Mouse (Mus musculus) C2C12 (cell line): Measurements from ENCODE around the gene Anks6. TPM values are rescaled to one million over a fixed set of nuclear protein-coding genes. Genes with fewer than 3 reads are reported as not detected.

Experiments used
- H3K27me3 ChIP-seq: one replicate; pipeline ENCODE4 v1.6.1; 2011; ENCODE audit not compliant: control insufficient read depth, insufficient read depth, insufficient read length
- H3K36me3 ChIP-seq: one replicate; pipeline ENCODE4 v1.6.1; 2011; ENCODE audit not compliant: control insufficient read depth, insufficient read depth
- H3K4me3 ChIP-seq: one replicate; pipeline ENCODE4 v1.5.1; 2011; ENCODE audit warnings: mild to moderate bottlenecking, control low read depth; ENCODE audit not compliant: poor library complexity, insufficient read depth, severe bottlenecking
- H3K79me2 ChIP-seq: one replicate; pipeline ENCODE4 v1.6.1; 2011; ENCODE audit not compliant: control insufficient read depth, insufficient read depth
- H3K79me3 ChIP-seq: one replicate; pipeline ENCODE4 v1.6.1; 2011; ENCODE audit warnings: low read depth, control low read depth
- H3ac ChIP-seq: one replicate; pipeline ENCODE3; 2011; ENCODE audit warnings: low read depth; ENCODE audit not compliant: control insufficient read depth, insufficient read length
- CEBPB ChIP-seq: IDR thresholded peaks from one replicate; pipeline ENCODE4 v1.6.1; 2011; ENCODE audit warnings: low read depth, mild to moderate bottlenecking, control low read depth, moderate library complexity
- CTCF ChIP-seq: IDR thresholded peaks from one replicate; pipeline ENCODE4 v1.5.1; 2011; ENCODE audit not compliant: control insufficient read depth, insufficient read depth, insufficient read length
- FOSL1 ChIP-seq: IDR thresholded peaks from one replicate; pipeline ENCODE4 v1.8.0; 2011; ENCODE audit warnings: mild to moderate bottlenecking, low read length; ENCODE audit not compliant: poor library complexity, insufficient read depth, severe bottlenecking
- MAX ChIP-seq: IDR thresholded peaks from one replicate; pipeline ENCODE4 v1.6.1; 2011; ENCODE audit warnings: mild to moderate bottlenecking, control low read depth
- MYOD1 ChIP-seq: IDR thresholded peaks from one replicate; pipeline ENCODE4 v1.6.1; 2011; ENCODE audit warnings: low read depth; ENCODE audit not compliant: control insufficient read depth, insufficient read length
- MYOG ChIP-seq: IDR thresholded peaks from one replicate; pipeline ENCODE4 v1.6.1; 2011; ENCODE audit not compliant: control insufficient read depth, insufficient read length; ENCODE audit errors: extremely low read depth
- USF1 ChIP-seq: IDR thresholded peaks from one replicate; pipeline ENCODE4 v1.6.1; 2011; ENCODE audit warnings: low read depth, mild to moderate bottlenecking, control low read depth, moderate library complexity
- polyA plus RNA-seq: library from polyadenylated mRNA; unstranded; fragments of >200 nt; fragmentation: generic; extraction: Trizol; gene quantifications from one replicate; pipeline ENCODE4 v1.2.1, GENCODE M21; 2012; ENCODE audit warnings: missing spikeins

Gene Anks6
- polyA plus RNA-seq, 1 experiment = 0.44 TPM

DNA sequence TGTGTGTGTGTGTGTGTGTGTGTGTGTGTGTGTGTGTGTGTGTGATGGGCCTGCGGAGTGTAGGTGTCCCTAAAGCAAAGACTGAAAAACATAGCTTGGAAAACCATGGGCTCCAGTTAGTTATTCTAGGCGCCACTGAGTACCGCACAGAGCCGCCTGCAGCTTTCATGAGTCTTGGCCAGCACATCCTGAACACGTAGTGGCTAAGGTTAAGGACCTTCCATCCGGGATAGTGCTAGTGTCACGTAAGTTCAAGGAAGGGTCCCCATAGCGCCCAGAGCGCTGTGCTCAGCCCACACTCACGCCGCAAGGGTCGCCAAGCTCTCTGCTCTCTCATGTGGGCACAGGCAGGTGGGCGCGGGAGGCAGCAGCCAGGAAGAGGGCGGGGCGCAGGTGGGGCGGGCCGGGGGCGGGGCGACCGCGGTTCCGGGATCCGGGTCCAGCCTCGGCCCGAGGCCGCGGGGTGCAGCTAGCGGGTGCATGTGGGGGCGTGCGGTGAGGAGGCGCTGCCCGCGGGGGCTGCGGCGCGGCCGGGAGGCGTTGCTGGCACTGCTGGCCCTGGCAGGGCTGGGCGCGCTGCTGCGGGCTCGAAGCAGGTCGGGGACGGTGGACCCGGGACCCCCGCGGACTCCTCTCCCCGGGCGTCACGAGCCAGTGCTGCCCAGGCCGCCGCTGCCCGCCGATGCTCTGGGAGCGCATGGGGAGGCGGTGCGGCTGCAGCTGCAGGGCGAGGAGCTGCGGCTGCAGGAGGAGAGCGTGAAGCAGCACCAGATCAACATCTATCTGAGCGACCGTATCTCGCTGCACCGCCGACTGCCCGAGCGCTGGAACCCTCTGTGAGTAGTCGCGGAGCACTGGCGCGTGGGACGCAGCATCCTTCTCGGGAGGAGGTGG lies 34.5 kb upstream of the Anks6 start, which contains the start of gene Galnt12:
Galnt12 (plus strand) TSS at position 417 of the 894 bp plus-strand sequence.
- peaks cover 28% of the 10 kb centered on the region for H3K27me3 ChIP-seq
- no peak within 1 kb of the TSS for H3ac ChIP-seq
- no peaks in the 10 kb centered on the region for H3K36me3 ChIP-seq
- no peaks in the 10 kb centered on the region for H3K79me2 ChIP-seq
- H3K4me3 ChIP-seq = no peak within 1 kb of the TSS
- H3K79me3 ChIP-seq = no peaks in the 10 kb centered on the region
- TF ChIP-seq CTCF (no peak), FOSL1 (no peak), MYOG (no peak), CEBPB (no peak), USF1 (no peak), MYOD1 (no peak), MAX (no peak)

DNA sequence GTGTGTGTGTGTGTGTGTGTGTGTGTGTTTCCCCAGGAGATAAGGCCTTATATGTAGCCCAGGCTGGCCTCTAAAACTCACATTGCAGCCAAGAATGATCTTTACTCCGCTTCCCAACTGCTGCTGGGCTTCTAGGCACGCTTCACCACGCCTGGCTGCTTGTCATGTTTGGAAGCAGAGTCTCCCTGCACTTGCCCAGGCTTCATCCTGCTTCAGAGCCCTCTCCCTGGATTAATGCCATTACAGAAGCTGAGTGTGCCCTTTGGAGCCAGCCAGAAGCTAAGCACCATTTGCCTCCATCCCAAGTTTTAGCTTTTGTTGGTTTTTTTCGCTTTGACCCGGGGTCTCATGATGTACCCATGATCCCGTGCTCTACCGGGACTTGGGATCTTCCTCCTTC lies 31.4 kb upstream of the Anks6 start:
- H3K36me3 ChIP-seq = no peaks in the 10 kb centered on the region
- H3K79me2 ChIP-seq = no peaks in the 10 kb centered on the region
- no peaks in the 10 kb centered on the region for H3K79me3 ChIP-seq
- TF ChIP-seq CEBPB (no peak), USF1 (no peak), FOSL1 (no peak), MYOD1 (no peak), MYOG (no peak), CTCF (no peak), MAX (no peak)
- H3ac ChIP-seq = no peak overlapping the region
- no peak overlapping the region for H3K4me3 ChIP-seq
- H3K27me3 ChIP-seq = peaks cover 27% of the 10 kb centered on the region

DNA sequence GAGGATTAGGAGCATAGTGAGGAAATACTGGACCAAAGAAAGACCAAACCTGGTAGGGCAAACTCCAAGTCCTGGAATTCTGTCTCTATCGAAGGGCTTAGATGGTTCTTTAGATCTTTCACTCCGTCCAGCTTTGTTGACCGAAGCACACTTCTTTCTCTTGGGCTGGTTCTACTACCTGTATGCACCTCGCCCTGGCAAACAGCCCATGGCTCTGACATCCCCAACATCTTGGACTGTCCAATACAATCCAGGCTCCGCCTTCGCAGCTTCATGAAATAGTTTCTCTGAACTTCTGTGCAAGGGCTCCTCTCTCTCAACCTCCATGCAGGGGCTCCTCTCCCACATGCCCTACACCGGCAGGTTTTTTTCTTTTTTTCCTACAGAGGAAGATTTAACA lies 26.6 kb upstream of the Anks6 start:
- Histone ChIP-seq H3K79me3 (no peaks in the 10 kb centered on the region), H3K36me3 (no peaks in the 10 kb centered on the region), H3ac (no peak overlapping the region), H3K4me3 (no peak overlapping the region), H3K79me2 (no peaks in the 10 kb centered on the region), H3K27me3 (no peaks in the 10 kb centered on the region)
- TF ChIP-seq MYOD1 (no peak), USF1 (no peak), CEBPB (no peak), CTCF (no peak), FOSL1 (no peak), MYOG (no peak), MAX (no peak)

DNA sequence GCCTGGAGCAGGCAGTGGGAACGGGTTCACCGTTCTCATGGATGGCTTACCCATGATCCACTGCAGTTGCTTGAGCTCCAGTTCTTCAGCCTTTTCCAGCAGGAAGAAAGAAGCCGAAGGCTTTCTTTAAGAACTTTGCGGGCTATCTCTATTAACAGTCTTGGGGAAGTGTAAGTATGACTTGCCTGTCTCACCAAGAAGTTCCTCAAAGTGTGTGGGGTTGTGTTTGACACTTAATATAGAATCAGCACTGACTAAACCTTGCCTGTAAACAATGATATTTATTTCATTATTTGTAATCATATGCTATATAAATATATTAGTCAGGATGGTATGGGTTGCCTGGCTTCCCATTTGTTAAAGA lies 23.4 kb upstream of the Anks6 start:
- H3K27me3 ChIP-seq = no peaks in the 10 kb centered on the region
- H3K4me3 ChIP-seq = no peak overlapping the region
- no peaks in the 10 kb centered on the region for H3K79me2 ChIP-seq
- TF ChIP-seq CTCF (no peak), MYOD1 (no peak), FOSL1 (no peak), USF1 (no peak), MYOG (no peak), MAX (no peak), CEBPB (no peak)
- no peaks in the 10 kb centered on the region for H3K36me3 ChIP-seq
- H3ac ChIP-seq = no peak overlapping the region
- H3K79me3 ChIP-seq = no peaks in the 10 kb centered on the region

DNA sequence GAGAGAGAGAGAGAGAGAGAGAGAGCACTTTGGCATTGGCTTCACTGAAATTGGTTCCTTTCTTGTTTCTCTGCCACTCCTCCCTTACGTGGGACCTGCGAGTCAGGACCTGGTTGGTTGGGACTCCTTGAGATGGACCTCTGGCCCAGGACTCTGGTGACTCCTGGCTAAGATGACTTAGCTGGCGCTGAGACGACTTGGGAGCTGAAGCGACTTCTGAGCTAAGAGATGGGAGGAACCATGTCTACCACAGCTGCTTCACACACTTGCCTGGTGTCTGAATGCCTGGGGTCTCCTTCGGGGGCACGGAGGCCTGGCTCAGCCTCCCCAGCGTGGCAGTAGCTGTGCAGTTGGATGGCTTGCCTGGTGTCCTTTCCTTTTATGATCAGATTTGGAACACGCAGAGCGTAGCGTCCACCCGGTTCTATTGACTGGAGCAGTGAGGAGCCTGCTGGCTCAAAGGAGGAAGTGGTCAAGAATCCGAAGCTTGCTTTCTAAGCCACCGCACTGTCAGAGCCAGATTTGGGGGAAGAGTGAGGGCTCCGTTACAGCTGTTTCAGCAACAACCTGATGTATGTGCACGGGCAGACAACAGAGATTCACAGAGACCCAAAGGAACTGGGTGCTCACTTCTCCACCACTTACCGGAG lies 22.9 kb upstream of the Anks6 start:
- H3K79me2 ChIP-seq = no peaks in the 10 kb centered on the region
- no peak overlapping the region for H3K4me3 ChIP-seq
- H3K36me3 ChIP-seq = no peaks in the 10 kb centered on the region
- H3K27me3 ChIP-seq = no peaks in the 10 kb centered on the region
- no peak for TF ChIP-seq MYOG
- TF ChIP-seq CEBPB = no peak
- no peak for TF ChIP-seq USF1
- no peak for TF ChIP-seq MAX
- TF ChIP-seq CTCF = no peak
- TF ChIP-seq FOSL1 = no peak
- TF ChIP-seq MYOD1 = no peak
- H3ac ChIP-seq = no peak overlapping the region
- no peaks in the 10 kb centered on the region for H3K79me3 ChIP-seq
